Mouse (Mus musculus): ENCODE data around the gene Riiad1.

DNA sequence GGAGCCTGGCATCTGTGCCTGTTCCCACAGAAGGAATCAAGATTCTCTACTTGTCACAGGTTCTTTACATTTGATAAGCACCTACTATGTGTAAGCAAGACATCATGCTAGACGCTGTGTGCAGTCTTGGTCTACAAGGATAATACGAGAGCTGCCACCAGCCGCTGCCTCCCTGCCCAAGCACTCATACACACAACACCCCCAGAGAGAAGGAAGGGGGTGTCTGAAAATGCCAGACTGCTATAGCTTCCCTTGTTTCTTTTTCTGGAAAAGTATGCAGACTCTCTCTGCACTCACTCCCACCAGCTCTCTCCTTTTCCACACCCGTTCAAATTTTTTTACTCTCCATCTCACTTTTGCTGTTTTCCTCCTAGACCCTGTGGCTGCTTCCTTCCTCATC is 2.7 kb downstream of the Riiad1 start:
- TF ChIP-seq EP300 (IDR thresholded peaks at IDR 0.05; ENCODE audit: low read depth) (no peak), CTCF (IDR thresholded peaks at IDR 0.05; ENCODE audit: low read depth) (no peak)

Measured in heart, postnatal 0 days (tissue).